Mouse (Mus musculus) C2C12 (cell line): ENCODE results near the gene Lypd4.

ENCODE experiments used
- CEBPB ChIP-seq: IDR thresholded peaks from one replicate; pipeline ENCODE4 v1.6.1; 2011; ENCODE audit warnings: low read depth, mild to moderate bottlenecking, control low read depth, moderate library complexity
- CTCF ChIP-seq: IDR thresholded peaks from one replicate; pipeline ENCODE4 v1.5.1; 2011; ENCODE audit not compliant: control insufficient read depth, insufficient read depth, insufficient read length
- FOSL1 ChIP-seq: IDR thresholded peaks from one replicate; pipeline ENCODE4 v1.8.0; 2011; ENCODE audit warnings: mild to moderate bottlenecking, low read length; ENCODE audit not compliant: poor library complexity, insufficient read depth, severe bottlenecking
- MAX ChIP-seq: IDR thresholded peaks from one replicate; pipeline ENCODE4 v1.6.1; 2011; ENCODE audit warnings: mild to moderate bottlenecking, control low read depth
- MYOD1 ChIP-seq: IDR thresholded peaks from one replicate; pipeline ENCODE4 v1.6.1; 2011; ENCODE audit warnings: low read depth; ENCODE audit not compliant: control insufficient read depth, insufficient read length
- MYOG ChIP-seq: IDR thresholded peaks from one replicate; pipeline ENCODE4 v1.6.1; 2011; ENCODE audit not compliant: control insufficient read depth, insufficient read length; ENCODE audit errors: extremely low read depth
- USF1 ChIP-seq: IDR thresholded peaks from one replicate; pipeline ENCODE4 v1.6.1; 2011; ENCODE audit warnings: low read depth, mild to moderate bottlenecking, control low read depth, moderate library complexity

GRCm38 (mm10) chr7:24845181-24845580, 24.6 kb downstream of the Lypd4 start:
- no peak for TF ChIP-seq MAX
- TF ChIP-seq FOSL1: no peak
- TF ChIP-seq CTCF: no peak
- no peak for TF ChIP-seq CEBPB
- TF ChIP-seq MYOD1: no peak
- no peak for TF ChIP-seq USF1
- no peak for TF ChIP-seq MYOG
